Mouse (Mus musculus) spleen, adult 2 months (tissue): Measurements from ENCODE around the gene Slc35b3.

Experiments
- CTCF ChIP-seq: fragments of 200-500 bp; IDR thresholded peaks from 2 replicates; pipeline ENCODE4 v1.5.1; 2011; ENCODE audit warnings: mild to moderate bottlenecking, inconsistent platforms; ENCODE audit not compliant: insufficient read depth, insufficient read length, insufficient replicate concordance; ENCODE audit errors: extremely low read depth
- POLR2A ChIP-seq: fragments of 200-500 bp; IDR thresholded peaks from 2 replicates; pipeline ENCODE4 v1.6.1; 2011; ENCODE audit warnings: low read depth, low read length, inconsistent platforms

DNA sequence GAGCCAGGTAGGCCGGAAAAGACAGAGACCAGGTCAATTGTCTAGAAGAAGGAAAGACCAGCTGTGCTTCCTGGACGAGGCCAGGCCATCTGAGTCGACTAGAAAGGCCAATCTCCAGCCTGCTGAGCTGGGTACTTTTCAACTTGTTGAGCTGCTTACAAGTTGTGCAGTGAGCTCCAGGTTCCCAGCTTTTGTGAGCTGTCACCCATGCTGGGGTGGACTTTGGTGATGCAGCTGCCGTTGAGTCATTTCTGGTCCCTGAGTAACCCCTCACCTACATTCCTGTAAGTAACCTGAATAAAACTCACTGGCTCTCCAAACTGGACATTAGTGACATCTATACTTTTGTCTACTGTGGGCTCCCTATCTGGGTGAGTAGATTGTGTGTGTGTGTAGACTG is 10.4 kb upstream of the Slc35b3 start:
- TF ChIP-seq CTCF (no peak), POLR2A (no peak)
